Mouse (Mus musculus) bone marrow macrophage, adult 2 months (primary cell): ENCODE measurements around the gene Hoga1.

ENCODE experiments used
- CTCF ChIP-seq: IDR thresholded peaks from 2 replicates; pipeline ENCODE4 v1.5.1; 2012; ENCODE audit warnings: low read depth, mild to moderate bottlenecking, low read length, moderate library complexity
- POLR2A ChIP-seq: IDR thresholded peaks from 2 replicates; pipeline ENCODE4 v1.6.1; 2012; ENCODE audit warnings: mild to moderate bottlenecking, low read depth, low read length, borderline replicate concordance

GRCm38 (mm10) chr19:42054255-42054654 is 8.8 kb downstream of the Hoga1 start:
- TF ChIP-seq CTCF (no peak), POLR2A (no peak)
